Mouse (Mus musculus) adrenal gland (tissue): ENCODE measurements around the gene Pqlc2.

ENCODE experiments used
- intact Hi-C: fragments of 180-260 bp; cut with DNase I; formaldehyde crosslinking; loops from one replicate; pipeline ENCODE4 v1.15.1; 2025
- long read RNA-seq, 2 experiments: library from polyadenylated mRNA; unstranded; transcript quantifications; one replicate each; pipeline ENCODE4 v2.0.0; 2020; ENCODE audit warnings: borderline replicate concordance in 1 of 2; ENCODE audit not compliant: insufficient replicate concordance in 1 of 2

Gene Pqlc2
- long read RNA-seq, experiment 1, transcript Pqlc2-201 (9 exons, 1,532 nt), result major isoform, 13 of 21 reads
- long read RNA-seq, experiment 1, partial matches to known transcripts, result 5 of 21 reads
- long read RNA-seq, experiment 1, other reads (novel, unspliced or antisense), result 3 of 21 reads
- long read RNA-seq, experiment 2, transcript Pqlc2-201 (9 exons, 1,532 nt), result major isoform, 13 of 15 reads
- long read RNA-seq, experiment 2, partial matches to known transcripts, result 2 of 15 reads
- long read RNA-seq, experiment 2, other reads (novel, unspliced or antisense), result 0 of 15 reads

DNA sequence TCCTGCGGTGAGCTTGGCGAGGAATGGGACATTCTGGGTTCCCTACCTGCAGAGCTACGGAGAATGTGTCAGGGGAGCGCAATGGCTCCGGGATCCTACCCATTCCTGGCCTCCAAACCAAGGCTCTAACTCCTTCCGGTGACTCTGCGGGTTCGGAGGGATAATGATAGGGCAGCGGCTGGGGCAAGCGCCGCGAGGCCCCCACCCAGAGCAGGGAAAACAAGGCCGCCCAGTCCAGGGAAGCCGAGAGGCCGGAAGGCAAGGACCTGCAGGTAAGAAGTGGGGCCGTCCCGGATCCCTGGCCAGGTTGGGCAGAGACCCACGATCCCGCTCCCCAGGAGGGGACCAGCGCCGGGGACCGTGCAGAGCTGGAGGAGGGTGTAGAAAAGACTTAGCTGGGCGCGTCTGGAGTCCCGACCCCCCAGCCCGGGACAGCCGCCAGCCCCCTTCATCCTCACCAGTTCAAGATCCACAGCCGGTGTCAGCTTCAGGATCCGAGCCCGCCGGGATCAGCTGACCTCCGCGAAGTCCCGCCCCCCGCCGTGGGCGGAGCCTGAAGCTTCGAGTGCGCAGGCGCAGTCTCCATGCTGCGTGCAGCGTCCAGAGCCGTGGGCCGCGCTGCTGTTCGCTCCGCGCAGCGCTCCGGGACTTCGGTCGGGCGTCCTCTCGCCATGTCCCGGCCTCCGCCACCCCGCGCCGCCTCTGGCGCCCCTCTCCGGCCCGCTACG lies at the start of gene Pqlc2, which contains the start of gene Akr7a5:
TSS of gene Pqlc2 (minus strand) at position 538 of the 728 bp plus-strand sequence.
TSS of gene Akr7a5 (plus strand) at position 574 of the 728 bp plus-strand sequence.
- intact Hi-C loops, result no loop called here

DNA sequence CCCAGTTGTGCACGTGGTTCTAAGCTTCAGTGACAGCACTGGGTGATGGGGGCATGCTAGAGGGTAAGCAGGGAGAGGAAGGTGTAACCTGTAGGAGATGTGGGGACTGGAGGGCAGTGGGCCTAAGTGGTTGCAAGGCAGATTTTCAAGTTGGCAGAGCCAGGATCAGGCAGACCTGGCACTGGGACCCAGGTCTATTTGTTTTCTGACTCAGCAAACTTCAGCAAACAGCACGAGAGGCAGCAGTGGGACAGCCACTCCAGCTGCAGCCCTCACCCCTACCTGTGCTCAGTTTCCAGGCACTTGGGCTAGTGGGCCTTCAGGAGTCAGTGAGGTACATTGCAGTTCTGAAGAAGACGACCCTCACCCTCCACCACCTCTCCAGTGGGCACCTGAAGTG lies 46.7 kb upstream of the Pqlc2 start:
- intact Hi-C loops, result no loop called here

DNA sequence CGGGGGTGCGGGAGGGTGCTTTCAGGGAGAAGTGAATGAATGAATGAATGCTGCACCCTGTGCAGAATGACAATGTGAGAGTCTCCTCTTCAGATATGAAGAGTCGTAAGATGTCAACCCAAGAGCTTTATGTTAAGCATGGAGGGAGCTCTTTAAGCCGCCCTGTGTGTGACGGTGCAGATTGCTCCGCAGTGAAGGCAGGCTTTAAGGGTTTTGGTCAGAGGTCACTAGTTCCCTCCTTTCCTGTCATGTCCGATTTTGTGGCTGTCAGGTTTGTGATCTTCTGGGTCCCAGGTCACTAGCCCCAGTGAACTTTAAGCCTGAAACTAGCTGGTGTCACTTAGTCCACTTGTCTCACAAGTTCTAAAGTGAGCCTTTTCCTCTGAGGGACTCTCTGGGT lies 42.3 kb upstream of the Pqlc2 start:
- intact Hi-C loops, result no loop called here

DNA sequence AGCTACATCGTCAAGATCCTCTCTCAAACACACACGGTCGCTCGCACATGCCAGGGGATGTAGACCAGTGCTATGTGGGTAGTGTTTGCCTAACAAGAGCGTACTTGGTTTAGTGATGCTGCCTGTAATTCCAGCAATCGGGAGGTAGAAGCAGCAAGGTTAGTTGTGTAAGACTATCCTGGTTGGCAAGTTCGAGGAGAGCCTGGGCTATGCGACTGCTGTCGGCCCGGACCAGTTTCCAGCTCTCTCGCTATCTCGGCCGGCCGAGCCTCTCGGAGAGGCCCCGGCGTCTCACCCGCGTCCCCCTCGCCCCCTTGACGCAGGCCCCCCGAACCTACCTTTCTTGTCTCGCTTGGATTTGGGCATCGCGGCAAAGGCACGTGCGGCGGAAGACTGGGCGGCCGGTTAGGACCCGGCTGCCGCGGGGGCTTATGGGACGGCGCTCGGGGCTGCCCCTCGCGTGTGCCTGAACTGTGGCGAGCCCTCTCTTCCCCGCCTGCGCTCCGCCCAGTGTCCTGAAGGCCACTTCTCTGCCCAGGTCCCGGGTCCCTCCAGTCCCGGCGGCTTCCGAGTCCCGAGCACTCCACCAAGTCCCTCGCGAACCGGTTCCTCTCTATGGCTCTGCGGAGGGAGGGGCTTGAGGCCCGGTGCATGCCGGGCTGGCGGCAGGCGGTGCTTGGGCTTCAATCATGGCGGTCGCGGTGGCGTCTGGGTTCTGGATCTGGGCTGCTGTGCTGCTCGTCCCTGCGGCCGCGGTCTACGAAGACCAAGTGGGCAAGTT lies 41.6 kb upstream of the Pqlc2 start, which contains the start of the genes Mrto4, Emc1 and Ubr4:
TSS of gene Mrto4 (minus strand) at position 646 of the 781 bp plus-strand sequence.
TSS of gene Emc1 (plus strand) at position 657 of the 781 bp plus-strand sequence.
TSS of gene Ubr4 (plus strand) at position 679 of the 781 bp plus-strand sequence.
- intact Hi-C loops, result no loop called here

DNA sequence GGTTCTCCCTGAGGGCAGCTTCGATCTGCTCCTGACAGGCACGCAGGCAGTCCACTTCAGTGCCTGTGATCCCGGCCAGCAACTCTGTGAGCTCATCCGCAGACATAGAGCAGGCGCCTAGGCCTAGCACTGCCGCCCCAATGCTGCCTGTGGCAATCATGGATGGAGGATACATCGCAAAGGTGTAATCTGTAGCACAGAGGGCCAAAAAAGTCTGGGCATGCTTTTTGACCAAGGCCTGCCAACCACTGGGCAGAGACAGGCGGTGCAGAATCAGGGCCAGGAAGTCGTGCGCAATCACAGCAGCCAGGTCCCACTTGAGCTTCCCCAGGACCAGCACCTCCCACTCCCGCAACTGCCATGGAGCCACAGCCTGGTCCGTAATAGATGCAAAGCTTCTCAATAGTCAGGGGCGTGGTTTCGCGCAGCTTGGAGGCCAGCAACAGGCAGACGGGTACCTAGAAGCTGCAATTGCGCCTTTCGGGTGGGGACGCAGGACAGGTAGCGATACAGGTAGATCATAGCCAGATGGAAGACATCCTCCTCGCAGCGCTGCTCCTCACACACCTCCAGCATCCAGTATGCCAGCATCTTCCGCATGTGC lies 35.0 kb upstream of the Pqlc2 start:
- intact Hi-C loops, result no loop called here

DNA sequence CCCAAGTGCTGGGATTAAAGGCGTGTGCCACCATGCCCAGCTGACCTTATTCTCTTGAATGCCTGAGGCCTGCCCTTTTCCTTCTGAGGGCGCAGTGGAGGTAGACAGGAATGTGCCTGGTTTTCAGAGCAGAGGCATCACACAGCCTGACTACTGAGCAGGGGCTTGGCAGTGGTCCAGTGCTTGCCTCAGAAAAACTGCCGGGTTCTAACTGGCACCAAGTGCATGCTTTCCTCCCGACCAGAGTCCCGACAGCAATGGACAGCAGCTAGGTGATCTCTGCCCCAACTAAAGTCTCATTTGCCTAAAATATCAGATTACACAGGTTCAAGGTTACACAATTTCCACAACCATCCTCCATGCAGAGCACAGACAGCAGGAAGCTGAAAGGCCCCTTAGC lies 33.2 kb upstream of the Pqlc2 start:
- intact Hi-C loops, result no loop called here

DNA sequence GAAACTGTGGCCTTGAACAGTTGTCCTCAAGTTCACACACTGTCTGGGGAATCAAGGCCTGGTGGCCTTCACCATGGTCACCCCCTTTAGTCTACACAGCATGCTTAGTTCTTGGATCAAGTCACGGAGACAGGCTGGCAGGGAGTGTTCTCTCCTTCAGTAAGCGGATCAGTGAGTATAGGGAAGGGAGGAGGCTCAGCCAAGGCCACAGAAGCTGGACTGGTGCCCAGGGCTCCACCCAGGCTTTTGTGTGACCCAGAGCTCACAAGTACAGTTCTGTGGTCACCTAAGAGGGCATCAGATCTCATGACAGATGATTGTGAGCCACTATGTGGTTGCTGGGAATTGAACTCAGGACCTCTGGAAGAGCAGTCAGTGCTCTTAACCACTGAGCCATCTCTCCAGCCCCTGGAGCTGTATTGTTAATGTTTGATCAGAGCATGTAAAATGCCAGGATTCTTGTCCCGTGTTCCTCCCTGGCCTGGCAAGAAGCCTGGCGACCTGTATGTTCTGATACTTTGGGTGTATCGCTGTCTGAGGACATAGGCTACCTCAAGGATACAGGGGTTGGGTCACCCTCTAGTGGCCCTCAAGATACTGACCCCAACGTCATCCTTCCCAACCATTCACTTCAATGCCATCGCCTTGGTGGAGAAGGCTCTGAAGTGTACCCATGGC lies 31.2 kb upstream of the Pqlc2 start:
- intact Hi-C loops, result no loop called here

DNA sequence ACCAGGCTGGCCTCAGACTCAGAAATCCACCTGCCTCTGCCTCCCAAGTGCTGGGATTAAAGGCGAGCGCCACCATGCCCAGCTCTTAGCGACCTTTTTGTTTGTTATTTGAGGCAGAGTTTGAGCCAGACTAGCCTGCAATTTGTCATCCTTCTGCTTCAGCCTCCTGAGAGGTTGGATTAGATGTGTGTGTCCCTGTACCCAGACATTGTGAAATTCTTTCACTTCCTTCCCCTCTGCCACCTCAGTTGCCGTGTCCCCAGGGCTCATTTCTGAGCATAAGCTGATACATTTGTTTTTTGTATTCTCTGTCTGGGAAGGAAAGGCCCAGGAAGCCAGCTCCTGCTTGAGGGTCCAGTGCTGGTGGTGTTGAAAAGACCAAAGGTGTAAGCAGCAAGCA lies 30.3 kb upstream of the Pqlc2 start:
- intact Hi-C loops, result no loop called here

DNA sequence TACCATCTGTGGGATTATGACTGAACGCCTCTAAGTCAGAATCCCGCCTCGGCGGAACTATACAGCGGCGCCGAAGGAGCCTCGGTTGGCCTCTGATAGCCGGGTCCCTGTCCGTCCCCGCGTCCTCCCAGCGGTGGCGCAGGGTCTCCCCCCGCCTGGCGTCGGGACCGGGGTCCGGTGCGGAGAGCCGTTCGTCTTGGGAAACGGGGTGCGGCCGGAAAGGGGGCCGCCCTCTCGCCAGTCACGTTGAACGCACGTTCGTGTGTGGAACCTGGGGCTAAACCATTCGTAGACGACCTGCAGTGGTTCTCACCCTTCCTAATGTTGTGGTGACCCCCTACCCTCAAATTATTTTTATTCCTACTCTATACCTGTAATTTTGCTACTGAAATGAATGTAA lies 27.6 kb upstream of the Pqlc2 start:
- intact Hi-C loops, result no loop called here

DNA sequence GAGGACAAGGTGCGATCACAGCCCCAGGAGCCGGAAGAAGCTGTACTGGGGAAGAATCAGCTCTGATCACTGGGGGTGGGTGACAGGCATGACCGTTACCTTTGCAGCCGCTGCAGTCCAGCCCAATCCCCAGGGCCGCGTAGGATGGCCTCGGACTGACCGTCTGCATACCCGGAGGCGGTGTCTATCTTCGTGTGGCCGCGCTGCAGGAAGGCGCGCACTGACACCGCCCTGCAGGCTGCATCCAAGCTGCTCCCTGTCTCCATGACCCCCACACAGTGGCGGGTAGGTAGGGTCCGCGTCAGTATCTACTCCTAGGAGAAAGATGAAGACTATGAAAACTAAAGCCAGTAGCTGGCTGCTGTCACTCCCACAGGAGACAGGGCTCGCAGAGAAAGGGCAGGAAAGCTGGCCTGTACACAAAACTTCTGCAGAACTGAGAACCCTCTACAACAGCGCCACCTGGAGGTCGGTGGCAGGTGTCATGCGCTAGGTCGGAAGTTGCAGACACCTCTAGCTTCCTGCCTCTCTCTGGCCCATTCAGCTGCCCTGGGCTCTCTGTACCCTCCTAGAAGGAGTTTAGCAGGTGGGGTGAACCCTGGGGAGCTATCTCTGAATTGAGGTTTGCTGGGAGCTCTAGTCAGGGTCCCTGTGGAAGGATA lies 26.4 kb upstream of the Pqlc2 start:
- intact Hi-C loops, result no loop called here

DNA sequence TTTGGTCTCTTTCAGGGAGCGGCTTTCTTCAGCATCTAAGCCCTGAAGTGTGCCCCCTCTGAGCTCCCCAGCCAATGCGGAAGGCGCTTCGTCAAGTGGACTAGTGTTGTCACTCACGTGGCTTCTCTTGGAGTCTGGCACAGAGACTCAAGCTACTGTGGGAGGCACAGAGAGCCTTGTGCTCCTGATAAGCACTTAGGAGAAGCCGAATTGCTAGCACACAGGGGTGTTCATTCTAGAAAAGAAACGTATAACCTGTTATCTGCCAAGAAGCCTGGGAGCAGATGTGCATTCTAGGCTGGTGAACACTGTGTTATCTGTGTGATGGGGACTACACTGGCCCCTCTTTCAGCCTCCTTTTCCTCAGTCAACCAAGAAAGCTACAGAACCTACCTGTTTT lies 25.0 kb upstream of the Pqlc2 start:
- intact Hi-C loops, result no loop called here

DNA sequence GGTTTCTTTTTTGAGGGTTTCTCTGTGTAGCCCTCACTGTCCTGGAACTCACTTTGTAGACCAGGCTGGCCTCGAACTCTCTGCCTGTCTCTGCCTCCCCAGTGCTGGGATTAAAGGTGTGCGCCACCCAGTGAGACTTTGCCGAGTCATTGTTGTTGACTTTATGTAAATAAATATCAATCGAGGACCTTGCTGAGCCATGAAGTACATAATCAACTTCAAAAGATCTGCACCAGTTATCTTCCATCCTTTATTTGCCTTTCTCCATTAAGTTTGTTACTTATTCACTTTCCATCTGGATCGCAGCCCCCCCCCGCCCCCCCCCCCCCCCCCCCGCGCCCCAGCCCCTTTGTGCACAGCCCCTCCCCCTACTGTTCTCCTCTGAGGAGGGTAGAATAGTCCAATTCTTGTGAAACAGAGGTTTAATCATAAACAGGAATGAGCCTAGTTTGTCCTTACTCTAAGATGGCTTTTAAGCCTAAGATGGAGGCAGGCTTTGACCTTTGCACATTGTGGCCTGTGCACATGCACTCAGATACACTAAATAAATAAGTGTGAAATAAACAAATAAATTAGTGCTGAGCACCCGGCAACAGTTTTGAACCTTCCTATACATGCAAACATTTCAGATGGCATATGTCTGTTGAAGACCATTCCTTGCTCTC lies 24.3 kb upstream of the Pqlc2 start:
- intact Hi-C loops, result no loop called here

DNA sequence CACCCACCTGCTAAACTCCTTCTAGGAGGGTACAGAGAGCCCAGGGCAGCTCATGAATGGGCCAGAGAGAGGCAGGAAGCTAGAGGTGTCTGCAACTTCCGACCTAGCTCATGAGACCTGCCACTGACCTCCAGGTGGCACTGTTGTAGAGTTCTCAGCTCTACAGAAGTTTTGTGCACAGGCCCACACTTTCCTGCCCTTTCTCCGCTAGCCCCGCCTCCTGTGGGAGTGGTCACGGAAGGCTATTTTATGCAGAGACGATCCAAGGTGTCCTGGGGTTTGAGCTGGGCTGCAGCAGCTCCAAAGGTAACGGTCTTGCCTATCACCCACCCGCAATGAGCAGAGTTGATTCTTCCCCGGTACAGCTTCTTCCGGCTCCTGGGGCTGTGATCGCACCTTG lies 20.1 kb upstream of the Pqlc2 start:
- intact Hi-C loops, result no loop called here

DNA sequence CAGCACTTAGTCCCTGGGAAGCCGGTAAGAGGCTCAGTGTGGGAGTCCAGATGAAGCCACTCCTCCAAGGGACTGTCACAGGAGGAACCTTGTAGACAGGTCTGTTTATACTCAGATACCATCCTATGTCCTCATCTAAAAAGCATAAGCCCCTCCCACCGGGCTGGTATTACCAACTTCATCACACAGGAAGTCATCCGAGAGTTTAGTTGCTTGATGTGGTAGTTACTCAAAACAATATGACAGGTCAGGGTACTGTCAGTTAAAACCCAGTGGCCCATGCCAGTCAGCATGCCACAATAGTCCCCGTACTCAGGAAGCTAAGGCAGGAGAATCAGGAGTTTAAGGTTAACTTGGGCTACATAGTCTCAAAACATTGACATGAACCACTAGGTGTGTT lies 9.2 kb upstream of the Pqlc2 start:
- intact Hi-C loops, result no loop called here

DNA sequence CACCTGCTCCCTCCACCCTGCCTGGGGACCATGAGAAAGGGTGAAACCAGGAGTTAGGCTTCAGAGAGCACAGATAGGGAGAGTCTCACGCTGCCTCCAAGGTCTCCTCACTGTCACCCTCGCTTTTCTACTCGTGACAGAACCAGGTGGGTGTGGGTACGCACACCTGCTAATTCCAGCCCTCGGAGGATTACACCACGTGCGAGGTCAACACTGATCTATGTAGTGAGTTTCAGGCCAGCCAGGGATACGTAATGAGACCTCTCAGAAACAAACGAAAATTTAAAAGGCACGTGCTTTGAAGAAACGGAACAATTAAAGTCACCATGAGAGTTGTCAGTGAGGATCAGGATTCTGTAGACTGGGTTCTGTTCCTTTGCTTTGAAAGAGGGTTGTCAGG lies 7.9 kb upstream of the Pqlc2 start:
- intact Hi-C loops, result no loop called here

DNA sequence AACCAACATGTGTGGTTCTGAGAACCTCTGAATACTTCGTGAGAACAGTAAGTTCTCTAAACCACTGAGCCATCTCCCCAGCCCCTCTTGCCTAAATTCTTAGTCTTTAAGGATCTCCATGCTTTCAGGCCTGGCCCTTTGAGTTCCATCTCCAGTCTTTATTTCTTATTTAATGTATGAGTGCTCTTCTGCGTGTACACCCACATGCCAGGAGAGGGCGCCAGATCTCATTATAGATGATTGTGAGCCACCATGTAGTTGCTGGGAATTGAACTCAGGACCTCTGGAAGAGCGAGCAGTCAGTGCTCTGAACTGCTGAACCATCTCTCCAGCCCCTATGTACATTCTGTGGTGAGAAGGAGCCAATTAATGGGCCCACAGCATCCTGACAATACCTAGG lies 2.1 kb upstream of the Pqlc2 start:
- intact Hi-C loops, result no loop called here

DNA sequence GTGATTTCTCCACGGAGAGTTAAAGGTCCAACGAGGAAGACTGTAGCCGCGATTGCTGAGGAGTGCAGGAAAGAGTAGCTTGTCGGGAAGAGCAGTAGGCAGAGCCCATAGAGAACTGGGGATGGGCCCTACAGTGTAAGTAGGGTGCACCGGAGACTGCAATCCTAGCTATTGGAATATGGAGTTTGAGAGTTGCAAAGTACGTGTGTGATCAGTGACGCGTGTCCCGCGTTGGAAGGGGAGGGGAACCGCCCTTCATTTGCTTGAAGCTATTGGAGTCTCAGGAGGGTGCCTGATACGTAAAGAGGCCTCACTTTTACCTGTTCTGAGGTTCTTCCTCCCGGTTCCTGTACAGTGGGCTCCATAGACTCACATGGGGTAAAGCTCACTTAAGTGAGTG lies 1.2 kb upstream of the Pqlc2 start:
- intact Hi-C loops, result no loop called here

DNA sequence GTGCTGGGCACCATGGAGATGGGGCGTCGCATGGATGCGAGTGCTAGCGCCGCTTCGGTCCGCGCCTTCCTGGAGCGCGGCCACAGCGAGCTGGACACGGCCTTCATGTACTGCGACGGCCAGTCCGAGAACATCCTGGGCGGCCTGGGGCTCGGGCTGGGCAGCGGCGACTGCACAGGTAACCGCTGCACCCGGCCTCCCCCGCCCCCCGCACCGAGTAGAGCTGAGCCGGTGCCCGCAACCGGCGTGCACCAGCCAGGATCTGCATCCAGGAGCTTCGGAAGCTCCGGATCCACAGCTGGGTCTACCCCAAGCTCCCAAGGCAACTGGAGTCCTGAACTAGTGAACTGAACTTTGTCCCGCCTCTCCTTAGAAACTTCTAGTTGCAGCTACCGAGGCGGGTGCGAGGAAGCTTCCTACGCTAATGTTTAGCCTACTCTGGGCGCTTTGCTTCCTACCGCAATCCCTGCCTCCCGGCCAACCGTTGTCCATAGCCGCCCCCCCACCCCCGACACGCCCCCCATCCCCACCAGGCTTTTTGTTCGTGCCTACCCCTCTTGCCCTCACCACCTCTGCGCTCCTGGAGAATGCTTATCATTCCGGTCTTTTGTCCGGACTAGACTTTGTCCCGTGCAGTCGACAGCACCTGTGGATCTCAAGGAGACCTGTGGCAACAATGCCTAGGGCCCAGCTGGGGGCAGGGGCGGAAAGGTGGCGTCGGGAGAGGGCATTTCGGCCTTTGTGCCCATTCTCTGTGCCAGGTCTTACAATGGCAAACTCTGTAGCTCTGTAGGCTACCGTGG lies 592 bp upstream of the Pqlc2 start:
- intact Hi-C loops, result no loop called here

DNA sequence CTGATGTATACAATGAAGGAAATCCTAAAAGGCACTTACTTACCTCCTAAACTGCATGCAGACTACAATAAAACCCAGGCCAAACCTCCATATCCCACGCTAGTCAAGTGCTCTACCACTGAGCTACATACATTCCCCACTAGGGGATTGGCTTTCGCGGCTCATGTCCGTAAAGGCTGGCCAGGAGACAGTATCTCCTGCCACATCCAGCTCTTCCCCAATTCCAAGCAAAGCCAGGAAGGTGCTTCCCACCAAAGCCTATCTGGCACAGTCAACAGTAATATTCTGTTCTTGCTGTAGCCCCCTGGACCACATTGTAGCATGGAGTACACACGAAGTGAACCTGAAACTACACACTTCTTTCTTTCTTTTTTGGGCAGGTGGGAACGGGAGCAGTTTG lies 857 bp downstream of the Pqlc2 start:
- intact Hi-C loops, result no loop called here
